Mouse (Mus musculus): ENCODE data around the gene Mypn. TPM values are rescaled to one million over a fixed set of nuclear protein-coding genes. Genes with fewer than 3 reads are reported as not detected.

Mypn gene
- total RNA-seq, 2 experiments from 2014 or later: 78.0 to 86.7 TPM

Other genes with a start within 250 kb of the Mypn start
- 10 to 100 TPM; 17.3 to 19.0 TPM for gene Rufy2, start 223.7 kb downstream of the Mypn start, total RNA-seq (2021)
- gene Hnrnph3, start 179.7 kb downstream of the Mypn start, total RNA-seq (2021): 10 to 100 TPM; 31.1 to 32.6 TPM
- 1 to 10 TPM; 2.7 to 2.9 TPM for gene Pbld2, start 179.6 kb downstream of the Mypn start, total RNA-seq (2021)
- under 1 TPM; 0.60 to 0.92 TPM for gene Pbld1, start 143.8 kb downstream of the Mypn start, total RNA-seq (2021)
- gene Atoh7, start 104.3 kb downstream of the Mypn start, total RNA-seq (2021): not detected
- gene Herc4, start 39.9 kb upstream of the Mypn start, total RNA-seq (2021): 10 to 100 TPM; 39.9 to 40.0 TPM
- 10 to 100 TPM; 12.4 to 14.2 TPM for gene Sirt1, start 177.8 kb upstream of the Mypn start, total RNA-seq (2021)
- 1 to 10 TPM; 7.8 to 8.7 TPM for gene Dnajc12, start 178.5 kb upstream of the Mypn start, total RNA-seq (2021)
- gene Gm7075, start 217.8 kb upstream of the Mypn start, total RNA-seq (2021): not detected
- gene Ctnna3, start 226.1 kb upstream of the Mypn start, total RNA-seq (2021): 10 to 100 TPM; 75.4 to 79.3 TPM

Measured in heart, postnatal 10 days (tissue).